Mouse (Mus musculus) erythroblast, embryonic 14.5 days (primary cell): ENCODE measurements around the gene Pik3r3. TPM values are rescaled to one million over a fixed set of nuclear protein-coding genes. Genes with fewer than 3 reads are reported as not detected.

Experiments used
- H3K27me3 ChIP-seq: 2 replicates; pipeline ENCODE4 v1.6.1; 2012; ENCODE audit warnings: inconsistent platforms; ENCODE audit not compliant: control insufficient read depth
- H3K36me3 ChIP-seq: 2 replicates; pipeline ENCODE4 v1.6.1; 2012; ENCODE audit warnings: mild to moderate bottlenecking, inconsistent platforms; ENCODE audit not compliant: control insufficient read depth
- H3K4me1 ChIP-seq: 2 replicates; pipeline ENCODE4 v1.6.1; 2012; ENCODE audit warnings: inconsistent platforms; ENCODE audit not compliant: control insufficient read depth
- H3K4me3 ChIP-seq: replicated peaks from 2 replicates; pipeline ENCODE3; 2012; ENCODE audit warnings: moderate library complexity, mild to moderate bottlenecking, inconsistent platforms
- H3K9me3 ChIP-seq: 2 replicates; pipeline ENCODE4 v1.6.1; 2012; ENCODE audit warnings: low read length, inconsistent platforms, mixed read lengths; ENCODE audit not compliant: control insufficient read depth
- GATA1 ChIP-seq: IDR thresholded peaks from 2 replicates; pipeline ENCODE4 v1.6.1; 2012; ENCODE audit warnings: low read length, inconsistent platforms, mixed read lengths
- TAL1 ChIP-seq: IDR thresholded peaks from 3 replicates; pipeline ENCODE4 v1.6.1; 2012; ENCODE audit warnings: low read length, inconsistent platforms, mixed read lengths
- polyA plus RNA-seq: library from polyadenylated mRNA; stranded (reverse); fragments of >175 nt; gene quantifications from 2 replicates; pipeline ENCODE4 v1.2.3, GENCODE M21; 2012

Gene Pik3r3
- 0.01 and 0.05 TPM in 2 replicates for polyA plus RNA-seq

DNA sequence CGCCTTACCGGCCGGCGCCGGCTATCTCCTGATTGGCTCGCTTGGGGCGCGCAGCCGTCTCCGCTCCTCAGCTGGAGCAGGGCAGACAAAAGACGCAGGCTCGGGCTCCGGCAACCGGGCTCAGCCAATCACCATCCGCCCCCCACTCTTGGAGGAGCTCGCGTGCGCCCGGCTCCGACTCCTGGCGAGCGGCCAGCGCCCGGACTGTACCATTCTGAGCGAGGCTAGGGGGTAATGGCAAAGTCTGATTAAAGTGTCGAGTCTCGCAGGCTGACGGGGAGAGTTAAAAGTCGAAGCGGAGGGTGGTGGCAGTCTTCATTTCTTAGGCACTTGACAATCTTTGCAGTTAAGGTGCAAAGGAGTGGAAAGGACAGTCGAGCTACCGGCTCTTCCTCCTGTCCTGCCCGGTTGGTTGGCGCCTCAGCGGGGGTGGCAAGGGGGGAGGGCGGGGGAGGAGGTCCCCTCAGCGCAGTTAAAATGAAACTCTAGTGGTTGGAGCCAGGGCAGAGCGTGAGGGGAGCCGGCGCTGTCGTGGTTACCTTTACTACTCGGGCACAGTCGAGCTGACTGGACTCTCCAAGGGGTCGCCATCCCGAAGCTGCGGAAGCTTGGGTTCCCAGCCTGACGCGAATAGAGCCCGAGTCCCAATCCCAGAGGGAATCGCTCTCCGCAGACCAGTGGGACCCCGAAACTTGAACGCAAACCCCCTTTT is at the start of gene Pik3r3:
Gene Pik3r3, plus strand, starts transcription at position 479 of the 712 bp plus-strand sequence.
- peak within 1 kb of the TSS; percentile 94 for H3K4me3 ChIP-seq
- no peaks in the 10 kb centered on the region for H3K9me3 ChIP-seq
- H3K36me3 ChIP-seq, result no peaks in the 10 kb centered on the region
- peaks cover 45% of the 10 kb centered on the region for H3K27me3 ChIP-seq
- TF ChIP-seq TAL1 (no peak), GATA1 (no peak)
- H3K4me1 ChIP-seq, result peaks cover 22% of the 10 kb centered on the region

DNA sequence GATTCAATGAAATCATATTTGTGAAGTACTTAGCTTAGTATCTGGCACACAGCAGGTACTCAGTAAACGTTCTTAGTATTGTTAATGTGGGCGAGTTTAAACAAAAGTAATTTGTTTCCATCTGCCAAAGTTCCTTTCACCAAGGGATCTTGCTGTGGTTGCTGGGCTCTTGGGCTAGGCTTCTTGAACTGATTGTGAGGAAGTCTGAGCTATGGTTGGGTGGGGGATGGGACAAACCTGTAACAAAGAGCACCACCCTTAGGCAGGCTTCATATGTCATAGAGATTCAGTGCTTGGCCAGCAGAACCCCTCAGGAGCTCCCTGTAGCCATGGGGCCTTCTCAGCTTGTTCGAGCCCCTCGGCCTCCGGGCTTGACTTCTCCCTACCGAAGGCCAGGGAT is 48.3 kb upstream of the Pik3r3 start, which contains the start of the genes 1700042G07Rik and Gm49337:
Gene 1700042G07Rik, plus strand, starts transcription at position 301 of the 400 bp plus-strand sequence.
Gene Gm49337, plus strand, starts transcription at position 313 of the 400 bp plus-strand sequence.
- peaks cover 30% of the 10 kb centered on the region for H3K4me1 ChIP-seq
- peaks cover 23% of the 10 kb centered on the region for H3K27me3 ChIP-seq
- TF ChIP-seq TAL1 (no peak), GATA1 (no peak)
- H3K4me3 ChIP-seq, result no peak within 1 kb of the TSS
- H3K36me3 ChIP-seq, result no peaks in the 10 kb centered on the region
- no peaks in the 10 kb centered on the region for H3K9me3 ChIP-seq

DNA sequence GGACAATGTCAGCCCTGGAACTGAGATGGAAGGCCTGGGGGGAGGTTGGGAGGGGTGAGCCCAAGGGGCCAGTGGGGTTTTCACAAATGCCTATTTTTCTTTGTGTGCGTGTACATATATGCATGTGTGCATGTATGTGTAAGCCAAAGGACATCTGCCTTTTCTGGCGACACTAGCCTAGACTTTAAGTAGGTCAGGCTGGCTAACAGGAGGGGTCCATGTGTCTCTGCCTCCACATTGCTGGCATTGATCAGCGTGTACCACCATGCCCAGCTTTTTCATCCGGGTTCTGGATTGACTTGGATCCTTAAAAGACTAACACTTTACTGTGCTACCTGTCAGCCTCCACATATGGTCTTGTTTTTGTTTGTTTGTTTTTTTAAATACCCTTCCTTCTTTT is 47.7 kb upstream of the Pik3r3 start:
- no peak overlapping the region for H3K4me3 ChIP-seq
- H3K4me1 ChIP-seq, result peaks cover 30% of the 10 kb centered on the region
- peaks cover 23% of the 10 kb centered on the region for H3K27me3 ChIP-seq
- no peaks in the 10 kb centered on the region for H3K9me3 ChIP-seq
- no peaks in the 10 kb centered on the region for H3K36me3 ChIP-seq
- TF ChIP-seq TAL1, result no peak
- no peak for TF ChIP-seq GATA1

DNA sequence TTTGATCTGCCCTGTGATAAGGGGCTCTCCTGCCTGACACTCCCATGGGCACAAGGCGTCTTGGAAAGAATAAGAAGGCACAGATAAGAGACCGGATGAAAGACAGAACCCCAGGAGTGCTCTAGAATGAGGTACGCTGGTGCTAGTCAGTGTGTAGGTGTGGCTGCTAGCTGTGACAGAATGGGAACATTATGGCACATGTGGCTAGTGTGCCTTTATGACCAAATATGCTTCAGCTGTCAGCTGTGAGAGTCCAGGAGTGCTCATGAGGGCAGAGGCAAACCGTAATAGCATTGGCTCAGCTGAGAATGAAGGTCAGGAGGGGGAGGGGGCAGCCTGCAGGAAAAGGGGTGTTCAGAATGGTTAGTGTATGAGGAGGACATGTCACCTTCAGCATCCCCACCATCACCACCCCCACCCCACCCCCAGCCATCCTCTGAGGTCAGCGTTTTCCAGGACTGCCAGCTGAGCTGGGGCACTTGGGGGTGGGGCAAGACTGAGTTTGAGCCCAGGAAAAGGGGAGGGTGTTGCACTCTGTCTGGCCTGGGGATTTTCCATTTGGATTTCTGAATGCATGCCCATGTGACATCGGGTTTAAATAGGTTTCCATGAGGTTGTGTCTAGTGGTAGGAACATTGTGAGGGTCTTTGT is 46.8 kb upstream of the Pik3r3 start:
- TF ChIP-seq GATA1 (0 out of 2 replicates have a peak, but pooled peaks have one; percentile 13), TAL1 (no peak)
- Histone ChIP-seq H3K4me3 (no peak overlapping the region), H3K9me3 (no peaks in the 10 kb centered on the region), H3K27me3 (peaks cover 26% of the 10 kb centered on the region), H3K4me1 (peaks cover 30% of the 10 kb centered on the region), H3K36me3 (no peaks in the 10 kb centered on the region)

DNA sequence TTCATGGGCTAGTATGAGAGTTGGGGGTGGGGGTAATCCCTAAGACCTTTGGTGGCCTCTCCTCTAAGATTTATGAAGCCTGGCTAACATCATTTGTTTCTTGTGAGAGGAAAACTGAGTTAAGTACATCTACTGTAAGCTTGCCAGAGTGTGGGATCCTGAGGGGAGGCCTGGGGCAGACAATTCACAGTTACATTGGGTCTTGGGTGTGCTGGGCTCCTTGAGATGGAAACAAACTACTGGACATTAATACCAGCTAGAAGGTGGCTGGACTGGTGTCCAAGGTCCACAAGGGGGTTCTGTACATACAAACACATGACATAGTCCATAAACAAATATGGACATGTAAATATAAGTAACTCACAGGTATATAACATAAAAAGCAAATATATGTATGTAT is 46.3 kb upstream of the Pik3r3 start:
- TF ChIP-seq GATA1 (no peak), TAL1 (no peak)
- peaks cover 30% of the 10 kb centered on the region for H3K4me1 ChIP-seq
- H3K27me3 ChIP-seq, result peaks cover 31% of the 10 kb centered on the region

DNA sequence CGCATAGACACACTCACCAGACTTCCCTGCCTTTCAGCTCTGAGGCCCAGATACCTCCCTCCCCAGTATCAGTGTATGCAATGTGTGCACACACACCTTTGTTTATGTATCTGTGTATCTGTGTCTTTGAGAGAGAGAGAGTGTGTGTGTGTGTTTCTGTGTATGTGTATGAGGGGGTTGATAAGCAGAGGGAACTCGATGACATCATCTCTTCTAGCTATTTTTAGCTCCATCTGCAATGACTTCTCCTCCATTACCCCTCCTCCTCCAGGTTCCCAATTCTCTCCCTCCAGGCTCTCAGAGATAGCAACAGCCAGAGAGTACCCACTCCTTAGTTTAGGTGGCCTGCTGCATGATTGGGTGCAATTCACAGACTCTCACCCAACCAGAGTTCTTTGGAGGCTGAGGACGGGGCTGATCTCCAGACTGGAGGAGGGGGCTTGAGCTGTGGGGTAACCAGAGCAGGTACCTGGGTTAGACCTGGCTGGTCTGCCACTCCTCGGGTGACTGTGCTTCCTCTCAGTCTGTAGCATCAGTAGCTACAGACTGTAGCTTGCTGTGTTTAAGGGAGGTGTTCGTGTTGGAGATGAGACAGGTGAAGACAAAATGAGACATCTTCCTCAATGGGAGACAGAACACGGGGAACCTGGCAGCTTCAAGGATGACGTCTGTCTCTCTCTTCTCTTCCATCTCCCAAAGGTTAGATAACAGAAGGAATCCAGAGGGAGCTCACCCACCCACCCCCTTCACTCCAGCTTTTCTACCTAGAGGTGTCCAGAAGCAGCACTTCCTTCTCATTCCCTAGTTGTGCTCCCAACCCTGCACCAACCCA is 45.5 kb upstream of the Pik3r3 start:
- peaks cover 34% of the 10 kb centered on the region for H3K27me3 ChIP-seq
- peaks cover 30% of the 10 kb centered on the region for H3K4me1 ChIP-seq
- no peak overlapping the region for H3K4me3 ChIP-seq
- no peaks in the 10 kb centered on the region for H3K9me3 ChIP-seq
- no peaks in the 10 kb centered on the region for H3K36me3 ChIP-seq
- TF ChIP-seq TAL1, result no peak
- no peak for TF ChIP-seq GATA1

More for the DNA sequence above, 46.3 kb upstream of the Pik3r3 start:
- H3K9me3 ChIP-seq, result no peaks in the 10 kb centered on the region
- no peak overlapping the region for H3K4me3 ChIP-seq
- no peaks in the 10 kb centered on the region for H3K36me3 ChIP-seq

DNA sequence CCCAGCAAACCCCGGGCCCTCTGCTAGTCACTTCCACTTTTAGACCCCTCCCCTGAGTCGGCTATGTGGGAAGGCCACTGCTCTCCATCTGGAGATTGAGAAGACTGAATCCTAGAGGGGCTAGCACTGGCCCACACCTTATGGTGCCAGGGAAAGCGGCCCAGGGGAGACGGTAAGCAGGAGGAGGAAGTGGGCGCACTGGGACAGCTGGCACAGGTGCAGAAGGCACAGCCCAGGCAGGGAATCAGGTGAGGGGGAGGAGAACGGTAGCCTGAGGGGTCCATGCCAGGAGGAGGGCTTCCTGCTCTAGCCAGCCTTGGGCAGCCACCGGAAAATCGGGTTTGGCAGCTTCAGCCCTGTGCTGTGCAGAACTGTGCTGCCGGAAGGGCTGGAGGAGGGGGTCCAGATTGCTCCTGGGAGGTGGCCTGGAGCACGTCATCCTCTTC is 44.9 kb upstream of the Pik3r3 start:
- Histone ChIP-seq H3K36me3 (no peaks in the 10 kb centered on the region), H3K27me3 (peaks cover 40% of the 10 kb centered on the region), H3K4me1 (peaks cover 30% of the 10 kb centered on the region), H3K4me3 (no peak overlapping the region), H3K9me3 (no peaks in the 10 kb centered on the region)
- TF ChIP-seq TAL1 (no peak), GATA1 (no peak)

DNA sequence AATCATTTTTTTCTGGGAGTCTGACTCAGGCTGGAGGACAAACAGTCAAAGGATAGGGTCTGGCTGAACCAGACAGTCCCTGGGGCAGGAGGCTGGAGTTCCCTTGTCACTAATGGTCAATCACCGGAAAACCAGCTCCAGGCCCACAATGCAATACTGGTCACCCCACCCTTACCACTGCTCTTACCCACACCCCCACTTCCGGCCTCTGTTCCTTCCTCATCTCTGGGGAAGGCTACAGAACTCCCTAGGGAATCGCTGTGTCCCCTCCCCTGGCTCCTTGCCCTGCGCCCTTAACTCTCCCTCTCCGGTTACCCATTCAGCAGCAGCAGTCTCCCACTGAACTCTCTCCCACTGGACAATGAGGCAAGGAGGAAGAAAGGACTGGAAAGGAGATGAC is 44.3 kb upstream of the Pik3r3 start:
- no peak overlapping the region for H3K4me3 ChIP-seq
- no peaks in the 10 kb centered on the region for H3K36me3 ChIP-seq
- TF ChIP-seq TAL1, result no peak
- no peak for TF ChIP-seq GATA1
- no peaks in the 10 kb centered on the region for H3K9me3 ChIP-seq
- peaks cover 30% of the 10 kb centered on the region for H3K4me1 ChIP-seq
- H3K27me3 ChIP-seq, result peaks cover 46% of the 10 kb centered on the region

DNA sequence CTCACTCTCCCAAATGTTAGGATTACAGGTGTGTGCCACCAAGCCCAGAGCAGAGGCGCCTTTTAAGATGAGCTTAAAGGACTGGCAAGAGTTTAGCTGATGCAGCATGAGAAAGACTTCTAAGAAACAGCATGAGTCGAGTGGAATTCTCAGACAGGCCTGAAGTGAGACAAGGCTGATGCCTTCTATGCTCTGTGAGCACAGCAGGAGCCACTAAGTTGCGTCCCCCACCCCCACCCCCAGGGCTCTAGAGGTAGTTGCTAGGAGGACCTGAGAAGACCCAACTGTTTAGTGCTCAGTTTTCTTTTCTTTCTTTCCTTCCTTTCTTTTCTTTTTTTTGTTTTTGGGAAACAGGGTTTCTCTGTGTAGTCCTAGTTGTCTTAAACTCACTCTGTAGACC is 39.3 kb upstream of the Pik3r3 start:
- H3K27me3 ChIP-seq, result peaks cover 72% of the 10 kb centered on the region
- H3K4me1 ChIP-seq, result peaks cover 2% of the 10 kb centered on the region
- H3K36me3 ChIP-seq, result no peaks in the 10 kb centered on the region
- TF ChIP-seq GATA1 (no peak), TAL1 (no peak)
- no peaks in the 10 kb centered on the region for H3K9me3 ChIP-seq
- H3K4me3 ChIP-seq, result no peak overlapping the region
